Mouse (Mus musculus): ENCODE data around the gene Col8a2. TPM values are rescaled to one million over a fixed set of nuclear protein-coding genes. Genes with fewer than 3 reads are reported as not detected.

Gene Col8a2
- polyA plus RNA-seq, 1 experiment from 2014 or later = 79.7 TPM

- H3K27me3 ChIP-seq = no peaks in the 10 kb centered on the region
- peak overlapping the region; percentile 72 for H3K4me2 ChIP-seq
- peak overlapping the region; percentile 98 for H3K4me3 ChIP-seq
- no peak for ATAC-seq (ENCODE audit: insufficient number of reproducible peaks, low FRiP score, low TSS enrichment, low read depth)
- H3K27ac ChIP-seq = no peak overlapping the region
- 72% methylated on average over 14 of the region's 14 CpGs for WGBS
- H3K4me1 ChIP-seq = peaks cover 61% of the 10 kb centered on the region
- H3K36me3 ChIP-seq = peaks cover 5% of the 10 kb centered on the region; the same call in 1 of the 2 replicates
- 0 out of 2 replicates have a peak overlapping the region, but pooled peaks have one; percentile 14 for H3K9ac ChIP-seq
- no peaks in the 10 kb centered on the region for H3K9me3 ChIP-seq
These were observed 32.8 kb upstream of the Col8a2 start for GRCm38 (mm10) chr4:126253637-126254272.

- 15% methylated on average over 9 of the region's 9 CpGs for WGBS
- ATAC-seq (ENCODE audit: insufficient number of reproducible peaks, low FRiP score, low TSS enrichment, low read depth) = peak; percentile 31; the same call in 1 of the 2 replicates
These were observed 32.1 kb upstream of the Col8a2 start for GRCm38 (mm10) chr4:126254315-126255112.

GRCm38 (mm10) chr4:126255113-126256001, 31.2 kb upstream of the Col8a2 start:
- Histone ChIP-seq H3K27ac (peak overlapping the region; percentile 95), H3K4me1 (peaks cover 73% of the 10 kb centered on the region), H3K27me3 (no peaks in the 10 kb centered on the region), H3K9ac (peak overlapping the region; percentile 97), H3K4me3 (peak overlapping the region; percentile 98), H3K36me3 (peaks cover 5% of the 10 kb centered on the region; the same call in 1 of the 2 replicates), H3K4me2 (peak overlapping the region; percentile 72), H3K9me3 (no peaks in the 10 kb centered on the region)
- ATAC-seq (ENCODE audit: insufficient number of reproducible peaks, low FRiP score, low TSS enrichment, low read depth) = no peak
- WGBS = under 1% methylated on average over 50 of the region's 50 CpGs

More at GRCm38 (mm10) chr4:126254315-126255112, 32.1 kb upstream of the Col8a2 start:
- Histone ChIP-seq H3K4me3 (peak overlapping the region; percentile 98), H3K36me3 (peaks cover 5% of the 10 kb centered on the region; the same call in 1 of the 2 replicates), H3K4me1 (peaks cover 68% of the 10 kb centered on the region), H3K9me3 (no peaks in the 10 kb centered on the region), H3K27me3 (no peaks in the 10 kb centered on the region), H3K27ac (peak overlapping the region; percentile 95), H3K4me2 (peak overlapping the region; percentile 72), H3K9ac (peak overlapping the region; percentile 97)

GRCm38 (mm10) chr4:126256131-126256791, 30.3 kb upstream of the Col8a2 start, which contains the start of gene Map7d1:
Map7d1 (minus strand) TSS chr4:126256343.
- Histone ChIP-seq H3K4me2 (peak within 1 kb of the TSS; percentile 72), H3K27ac (peak within 1 kb of the TSS; percentile 95), H3K36me3 (no peaks in the 10 kb centered on the region; the same call in 1 of the 2 replicates), H3K4me1 (peaks cover 73% of the 10 kb centered on the region), H3K9ac (peak within 1 kb of the TSS; percentile 97), H3K4me3 (peak within 1 kb of the TSS; percentile 98), H3K9me3 (no peaks in the 10 kb centered on the region), H3K27me3 (no peaks in the 10 kb centered on the region)
- under 1% methylated on average over 58 of the region's 59 CpGs for WGBS
- peak; percentile 82; the same call in 1 of the 2 replicates for ATAC-seq (ENCODE audit: insufficient number of reproducible peaks, low FRiP score, low TSS enrichment, low read depth)

GRCm38 (mm10) chr4:126256967-126257881, 29.4 kb upstream of the Col8a2 start:
- Histone ChIP-seq H3K9me3 (no peaks in the 10 kb centered on the region), H3K4me2 (peak overlapping the region; percentile 72), H3K9ac (peak overlapping the region; percentile 97), H3K4me1 (peaks cover 71% of the 10 kb centered on the region), H3K27me3 (no peaks in the 10 kb centered on the region), H3K27ac (peak overlapping the region; percentile 95), H3K36me3 (no peaks in the 10 kb centered on the region), H3K4me3 (peak overlapping the region; percentile 98)
- 4% methylated on average over 26 of the region's 26 CpGs for WGBS
- ATAC-seq (ENCODE audit: insufficient number of reproducible peaks, low FRiP score, low TSS enrichment, low read depth) = no peak

- Histone ChIP-seq H3K36me3 (no peaks in the 10 kb centered on the region), H3K27me3 (no peaks in the 10 kb centered on the region), H3K4me1 (peaks cover 65% of the 10 kb centered on the region), H3K9ac (no peak overlapping the region), H3K27ac (peak overlapping the region; percentile 92), H3K9me3 (no peaks in the 10 kb centered on the region), H3K4me3 (no peak overlapping the region), H3K4me2 (peak overlapping the region; percentile 40)
- 22% methylated on average over 3 of the region's 3 CpGs for WGBS
- ATAC-seq (ENCODE audit: insufficient number of reproducible peaks, low FRiP score, low TSS enrichment, low read depth) = no peak
These were observed 27.5 kb upstream of the Col8a2 start for GRCm38 (mm10) chr4:126259063-126259462.

- H3K9ac ChIP-seq = no peak overlapping the region
- WGBS = under 1% methylated on average over 15 of the region's 15 CpGs
- no peaks in the 10 kb centered on the region for H3K9me3 ChIP-seq
- H3K4me1 ChIP-seq = peaks cover 59% of the 10 kb centered on the region
- H3K27me3 ChIP-seq = no peaks in the 10 kb centered on the region
- peak overlapping the region; percentile 13 for H3K4me3 ChIP-seq
- peak overlapping the region; percentile 40 for H3K4me2 ChIP-seq
- no peak for ATAC-seq (ENCODE audit: insufficient number of reproducible peaks, low FRiP score, low TSS enrichment, low read depth)
- peak overlapping the region; percentile 92 for H3K27ac ChIP-seq
- H3K36me3 ChIP-seq = 0 out of 2 replicates have a peak, but pooled peaks cover 3% of the 10 kb centered on the region
These were observed 27.0 kb upstream of the Col8a2 start for GRCm38 (mm10) chr4:126259523-126260160.

- H3K27me3 ChIP-seq = no peaks in the 10 kb centered on the region
- WGBS = 4% methylated on average over 10 of the region's 10 CpGs
- H3K36me3 ChIP-seq = peaks cover 10% of the 10 kb centered on the region; the same call in 1 of the 2 replicates
- H3K9me3 ChIP-seq = no peaks in the 10 kb centered on the region
- peak overlapping the region; percentile 92 for H3K27ac ChIP-seq
- ATAC-seq (ENCODE audit: insufficient number of reproducible peaks, low FRiP score, low TSS enrichment, low read depth) = peak; percentile 43
- no peak overlapping the region for H3K4me3 ChIP-seq
- H3K9ac ChIP-seq = no peak overlapping the region
- H3K4me2 ChIP-seq = peak overlapping the region; percentile 35
- H3K4me1 ChIP-seq = peaks cover 57% of the 10 kb centered on the region
These were observed 25.9 kb upstream of the Col8a2 start for GRCm38 (mm10) chr4:126260520-126261201.

- H3K4me2 ChIP-seq = peak overlapping the region; percentile 35
- no peaks in the 10 kb centered on the region for H3K9me3 ChIP-seq
- ATAC-seq (ENCODE audit: insufficient number of reproducible peaks, low FRiP score, low TSS enrichment, low read depth) = no peak
- no peak overlapping the region for H3K9ac ChIP-seq
- 74% methylated on average over 6 of the region's 6 CpGs for WGBS
- H3K36me3 ChIP-seq = peaks cover 10% of the 10 kb centered on the region; the same call in 1 of the 2 replicates
- no peaks in the 10 kb centered on the region for H3K27me3 ChIP-seq
- H3K27ac ChIP-seq = peak overlapping the region; percentile 92
- H3K4me3 ChIP-seq = no peak overlapping the region
- peaks cover 57% of the 10 kb centered on the region for H3K4me1 ChIP-seq
These were observed 25.3 kb upstream of the Col8a2 start for GRCm38 (mm10) chr4:126261266-126261665.

Measured in limb, embryonic 15.5 days (tissue).